Mouse (Mus musculus): ENCODE results near the gene Gm10197. TPM values are rescaled to one million over a fixed set of nuclear protein-coding genes. Genes with fewer than 3 reads are reported as not detected.
"Not testable (repeated sequence)": the region's sequence is repeated elsewhere in the genome, so short reads cannot be mapped to it uniquely, and the experiment has no call there.

Gm10197 gene
- polyA plus RNA-seq, 1 experiment from 2014 or later: not detected

- WGBS: 79% methylated on average over 18 of the region's 18 CpGs
- H3K27ac ChIP-seq (replicated peaks): no peak overlapping the region
Measured at GRCm38 (mm10) chr19:53404837-53405356, 33.3 kb upstream of the Gm10197 start.

GRCm38 (mm10) chr19:53404219-53404836, 32.8 kb upstream of the Gm10197 start:
- Histone ChIP-seq H3K4me1 (no peaks in the 10 kb centered on the region), H3K27me3 (no peaks in the 10 kb centered on the region), H3K4me3 (replicated peaks) (no peak overlapping the region), H3K27ac (replicated peaks) (no peak overlapping the region), H3K4me2 (replicated peaks) (no peak overlapping the region), H3K9ac (no peak overlapping the region), H3K9me3 (replicated peaks) (no peaks in the 10 kb centered on the region), H3K36me3 (no peaks in the 10 kb centered on the region)
- no peak for ATAC-seq (ENCODE audit: insufficient number of reproducible peaks, low FRiP score, low TSS enrichment, low read depth)
- 89% methylated on average over 10 of the region's 10 CpGs for WGBS

More at GRCm38 (mm10) chr19:53404837-53405356, 33.3 kb upstream of the Gm10197 start:
- Histone ChIP-seq H3K9me3 (replicated peaks) (no peaks in the 10 kb centered on the region), H3K4me3 (replicated peaks) (no peak overlapping the region), H3K27me3 (no peaks in the 10 kb centered on the region), H3K4me1 (0 out of 2 replicates have a peak, but pooled peaks cover 3% of the 10 kb centered on the region), H3K4me2 (replicated peaks) (no peak overlapping the region), H3K36me3 (no peaks in the 10 kb centered on the region), H3K9ac (no peak overlapping the region)
- ATAC-seq (ENCODE audit: insufficient number of reproducible peaks, low FRiP score, low TSS enrichment, low read depth): no peak

- no peaks in the 10 kb centered on the region for H3K27me3 ChIP-seq
- no peak overlapping the region for H3K4me2 ChIP-seq (replicated peaks)
- no peak overlapping the region for H3K27ac ChIP-seq (replicated peaks)
- no peaks in the 10 kb centered on the region for H3K4me1 ChIP-seq
- no peak for ATAC-seq (ENCODE audit: insufficient number of reproducible peaks, low FRiP score, low TSS enrichment, low read depth)
- no peak overlapping the region for H3K4me3 ChIP-seq (replicated peaks)
- WGBS: 50% methylated on average over 12 of the region's 12 CpGs
- H3K9ac ChIP-seq: no peak overlapping the region
- no peaks in the 10 kb centered on the region for H3K36me3 ChIP-seq
- H3K9me3 ChIP-seq (replicated peaks): no peaks in the 10 kb centered on the region
Measured at GRCm38 (mm10) chr19:53402741-53403432, 31.3 kb upstream of the Gm10197 start.

GRCm38 (mm10) chr19:53400332-53401110, 29.0 kb upstream of the Gm10197 start:
- Histone ChIP-seq H3K36me3 (no peaks in the 10 kb centered on the region), H3K9ac (no peak overlapping the region), H3K9me3 (replicated peaks) (no peaks in the 10 kb centered on the region), H3K4me3 (replicated peaks) (no peak overlapping the region), H3K4me2 (replicated peaks) (no peak overlapping the region), H3K27ac (replicated peaks) (no peak overlapping the region), H3K4me1 (no peaks in the 10 kb centered on the region), H3K27me3 (no peaks in the 10 kb centered on the region)
- 77% methylated on average over 16 of the region's 16 CpGs for WGBS
- ATAC-seq (ENCODE audit: insufficient number of reproducible peaks, low FRiP score, low TSS enrichment, low read depth): no peak

GRCm38 (mm10) chr19:53399213-53399612, 27.6 kb upstream of the Gm10197 start:
- H3K36me3 ChIP-seq: no peaks in the 10 kb centered on the region
- H3K4me2 ChIP-seq (replicated peaks): no peak overlapping the region
- no peak for ATAC-seq (ENCODE audit: insufficient number of reproducible peaks, low FRiP score, low TSS enrichment, low read depth)
- H3K9me3 ChIP-seq (replicated peaks): no peaks in the 10 kb centered on the region
- 87% methylated on average over 4 of the region's 4 CpGs for WGBS
- no peak overlapping the region for H3K4me3 ChIP-seq (replicated peaks)
- peaks cover 4% of the 10 kb centered on the region; the same call in 1 of the 2 replicates for H3K4me1 ChIP-seq
- H3K27ac ChIP-seq (replicated peaks): no peak overlapping the region
- no peaks in the 10 kb centered on the region for H3K27me3 ChIP-seq
- H3K9ac ChIP-seq: no peak overlapping the region

GRCm38 (mm10) chr19:53397451-53398233, 26.1 kb upstream of the Gm10197 start:
- ATAC-seq (ENCODE audit: insufficient number of reproducible peaks, low FRiP score, low TSS enrichment, low read depth): no peak
- Histone ChIP-seq H3K4me2 (replicated peaks) (no peak overlapping the region), H3K4me3 (replicated peaks) (no peak overlapping the region), H3K36me3 (no peaks in the 10 kb centered on the region), H3K9me3 (replicated peaks) (no peaks in the 10 kb centered on the region), H3K4me1 (peaks cover 4% of the 10 kb centered on the region; the same call in 1 of the 2 replicates), H3K27me3 (no peaks in the 10 kb centered on the region), H3K27ac (replicated peaks) (no peak overlapping the region), H3K9ac (no peak overlapping the region)
- whole genome bisulfite sequencing: 73% methylated on average over 12 of the region's 12 CpGs

GRCm38 (mm10) chr19:53395805-53396204, 24.2 kb upstream of the Gm10197 start:
- not testable (repeated sequence) for H3K27me3 ChIP-seq; H3K9ac ChIP-seq; H3K4me3 ChIP-seq (replicated peaks); ATAC-seq (ENCODE audit: insufficient number of reproducible peaks, low FRiP score, low TSS enrichment, low read depth); H3K9me3 ChIP-seq (replicated peaks); H3K27ac ChIP-seq (replicated peaks); H3K36me3 ChIP-seq; H3K4me2 ChIP-seq (replicated peaks)
- H3K4me1 ChIP-seq: peaks cover 13% of the 10 kb centered on the region
- 70% methylated on average over 5 of the region's 5 CpGs for WGBS

DNA sequence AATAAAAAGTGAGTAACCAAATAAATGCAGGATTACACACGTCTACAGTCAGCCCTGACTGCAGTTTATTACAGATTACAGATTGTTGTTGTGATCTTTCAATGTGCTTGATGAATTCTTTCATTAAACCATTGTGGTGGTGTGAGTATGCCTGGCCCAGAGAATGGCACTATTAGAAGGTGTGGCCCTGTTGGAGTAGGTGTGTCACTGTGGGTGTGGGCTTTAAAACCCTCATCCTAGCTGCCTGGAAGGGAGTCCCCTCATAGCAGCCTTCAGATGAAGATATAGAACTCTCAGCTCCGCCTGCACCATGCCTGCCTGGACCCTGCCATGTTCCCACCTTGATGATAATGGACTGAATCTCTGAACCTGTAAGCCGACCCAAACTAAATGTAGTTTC, 23.4 kb upstream of the Gm10197 start:
- ATAC-seq (ENCODE audit: insufficient number of reproducible peaks, low FRiP score, low TSS enrichment, low read depth); H3K4me2 ChIP-seq (replicated peaks); H3K27me3 ChIP-seq; H3K9me3 ChIP-seq (replicated peaks); H3K9ac ChIP-seq; H3K36me3 ChIP-seq; H3K4me3 ChIP-seq (replicated peaks); H3K27ac ChIP-seq (replicated peaks): not testable (repeated sequence)
- WGBS: 72% methylated on average over 3 of the region's 3 CpGs
- H3K4me1 ChIP-seq: peaks cover 13% of the 10 kb centered on the region

DNA sequence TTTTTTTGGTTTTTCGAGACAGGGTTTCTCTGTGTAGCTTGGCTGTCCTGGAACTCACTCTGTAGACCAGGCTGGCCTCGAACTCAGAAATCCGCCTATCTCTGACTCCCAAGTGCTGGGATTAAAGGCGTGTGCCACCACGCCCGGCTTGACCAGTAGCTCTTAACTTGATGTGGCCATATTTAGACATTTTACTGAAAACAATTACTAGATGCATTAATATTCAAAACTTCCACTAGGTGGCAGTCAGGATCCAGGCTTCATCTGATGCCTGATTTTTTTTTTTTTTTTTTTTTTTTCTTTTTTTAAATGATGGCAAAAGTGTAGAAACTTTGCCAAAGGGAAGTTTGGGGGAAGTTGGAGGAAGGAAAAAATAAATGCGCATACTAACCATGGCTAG, 23.0 kb upstream of the Gm10197 start:
- Histone ChIP-seq H3K9ac (no peak overlapping the region), H3K27me3 (no peaks in the 10 kb centered on the region), H3K4me3 (replicated peaks) (no peak overlapping the region), H3K36me3 (no peaks in the 10 kb centered on the region), H3K4me2 (replicated peaks) (no peak overlapping the region), H3K27ac (replicated peaks) (no peak overlapping the region), H3K4me1 (peaks cover 13% of the 10 kb centered on the region), H3K9me3 (replicated peaks) (no peaks in the 10 kb centered on the region)
- 11% methylated on average over 7 of the region's 7 CpGs for WGBS
- ATAC-seq (ENCODE audit: insufficient number of reproducible peaks, low FRiP score, low TSS enrichment, low read depth): no peak

DNA sequence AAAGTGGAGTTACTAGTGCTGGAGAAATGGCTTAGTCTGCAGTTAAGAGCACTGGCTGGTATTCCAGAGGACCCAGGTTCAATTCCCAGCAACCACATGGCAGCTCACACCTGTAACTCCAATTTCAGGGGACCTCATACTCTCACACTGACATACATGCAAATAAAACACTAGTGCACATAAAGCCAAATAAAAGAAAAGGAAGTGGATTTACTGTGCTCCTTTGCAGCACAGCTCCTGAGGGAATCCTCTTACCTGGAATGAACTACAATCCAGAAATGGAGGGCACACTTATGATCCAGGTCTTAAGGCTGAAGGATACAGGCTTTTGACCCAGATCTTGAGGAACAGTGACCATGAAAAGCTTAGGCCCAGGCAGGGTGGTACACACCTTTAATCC, 22.1 kb upstream of the Gm10197 start:
- no peak overlapping the region for H3K4me2 ChIP-seq (replicated peaks)
- H3K27me3 ChIP-seq: no peaks in the 10 kb centered on the region
- no peak overlapping the region for H3K4me3 ChIP-seq (replicated peaks)
- H3K36me3 ChIP-seq: peaks cover 3% of the 10 kb centered on the region; the same call in 1 of the 2 replicates
- no peaks in the 10 kb centered on the region for H3K9me3 ChIP-seq (replicated peaks)
- H3K9ac ChIP-seq: no peak overlapping the region
- peaks cover 18% of the 10 kb centered on the region for H3K4me1 ChIP-seq
- no peak overlapping the region for H3K27ac ChIP-seq (replicated peaks)
- no peak for ATAC-seq (ENCODE audit: insufficient number of reproducible peaks, low FRiP score, low TSS enrichment, low read depth)
